Mouse (Mus musculus): ENCODE measurements around the gene Sytl3.

The Sytl3 gene

DNA sequence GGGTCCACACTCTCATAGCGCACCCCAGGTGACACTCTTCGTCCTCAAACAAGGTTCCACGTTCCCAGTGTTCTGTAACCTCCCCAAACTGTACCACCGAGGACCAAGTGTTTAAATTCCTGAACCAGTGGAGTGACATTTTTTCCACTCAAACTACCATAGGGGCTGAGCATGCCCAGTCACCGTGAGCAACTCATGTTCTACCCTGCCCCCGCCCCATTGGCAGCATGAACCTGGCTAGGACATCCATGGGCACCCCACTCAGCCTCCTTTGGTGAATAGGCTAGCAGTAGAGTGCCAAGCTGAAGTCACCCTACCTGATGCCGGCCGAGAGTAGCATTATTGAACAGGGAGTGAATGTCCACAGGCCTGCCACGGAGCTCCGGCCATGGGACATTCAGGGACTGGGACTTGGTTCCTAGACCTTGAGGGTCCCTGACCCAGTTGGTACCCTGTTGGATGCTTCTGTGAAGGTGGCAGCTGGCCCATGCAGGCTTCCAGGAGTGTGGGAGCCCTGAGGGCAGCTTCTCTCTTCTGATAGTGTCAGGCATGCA is 74.5 kb downstream of the Sytl3 start:
- in situ Hi-C loops (cut with MboI, MseI): no loop called here

DNA sequence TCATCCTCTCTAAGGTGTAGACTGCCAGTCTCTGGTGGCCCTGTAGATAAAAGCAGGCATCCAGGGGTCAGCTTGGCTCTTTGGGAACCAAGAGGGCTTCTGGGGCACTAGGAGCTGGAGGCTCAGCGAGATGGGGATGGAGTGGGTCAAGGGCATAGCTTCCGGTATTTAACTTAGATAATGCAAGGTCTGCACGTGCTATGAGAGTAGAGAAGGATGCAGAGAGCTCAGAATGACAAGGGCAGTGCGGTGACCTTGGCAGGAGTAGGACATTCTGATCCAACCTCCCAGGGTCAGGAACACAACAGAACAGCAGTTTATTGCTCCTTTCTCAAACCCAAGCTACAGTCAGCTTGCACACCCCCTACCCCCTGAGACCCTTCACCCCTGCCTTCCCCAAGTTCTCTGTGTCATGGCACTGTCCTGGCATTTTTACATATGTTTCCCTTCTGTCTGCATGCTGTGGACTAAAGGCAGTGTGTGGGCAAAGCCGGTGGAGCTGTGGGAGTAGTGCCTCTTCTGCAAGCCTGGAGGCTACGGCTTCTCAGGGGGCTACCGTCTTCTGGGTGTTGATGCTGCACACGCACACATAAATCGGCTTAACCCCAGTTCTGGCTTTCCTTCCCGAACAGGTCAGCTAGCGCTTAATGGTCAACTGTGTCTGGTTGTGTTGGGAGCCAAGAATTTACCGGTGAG is 76.0 kb downstream of the Sytl3 start:
- in situ Hi-C loops (cut with MboI, MseI): no loop called here

- in situ Hi-C loops (cut with MboI, MseI): no loop called here
These were observed 77.7 kb downstream of the Sytl3 start for GRCm38 (mm10) chr17:6736306-6737272.

GRCm38 (mm10) chr17:6737273-6737997 is 78.5 kb downstream of the Sytl3 start:
- in situ Hi-C loops (cut with MboI, MseI): no loop called here

DNA sequence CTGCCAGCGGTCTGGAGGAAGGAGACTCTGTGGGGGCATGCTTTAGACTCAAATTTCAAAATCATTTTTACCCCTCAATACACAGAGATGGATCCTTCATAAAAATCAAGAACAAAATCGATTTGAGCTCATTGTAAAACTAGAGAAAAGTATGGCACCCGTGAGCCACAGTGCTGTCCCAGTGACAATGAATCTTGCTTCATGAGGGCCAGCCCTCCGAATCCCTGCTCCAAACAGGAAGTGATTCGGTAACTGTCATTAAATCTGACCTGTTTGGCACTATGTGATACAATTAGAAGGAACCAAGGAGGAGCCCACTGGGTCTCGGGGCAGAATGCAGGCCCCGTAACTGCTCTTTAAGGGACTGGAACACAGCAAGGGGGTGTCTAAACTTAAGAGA is 79.9 kb downstream of the Sytl3 start:
- in situ Hi-C loops (cut with MboI, MseI): no loop called here

- in situ Hi-C loops (cut with MboI, MseI): no loop called here
These were observed 80.4 kb downstream of the Sytl3 start for GRCm38 (mm10) chr17:6739266-6739665.

- in situ Hi-C loops (cut with MboI, MseI): no loop called here
These were observed 80.9 kb downstream of the Sytl3 start for GRCm38 (mm10) chr17:6739756-6740155.

- in situ Hi-C loops (cut with MboI, MseI): no loop called here
These were observed 81.7 kb downstream of the Sytl3 start for GRCm38 (mm10) chr17:6740331-6741170.

DNA sequence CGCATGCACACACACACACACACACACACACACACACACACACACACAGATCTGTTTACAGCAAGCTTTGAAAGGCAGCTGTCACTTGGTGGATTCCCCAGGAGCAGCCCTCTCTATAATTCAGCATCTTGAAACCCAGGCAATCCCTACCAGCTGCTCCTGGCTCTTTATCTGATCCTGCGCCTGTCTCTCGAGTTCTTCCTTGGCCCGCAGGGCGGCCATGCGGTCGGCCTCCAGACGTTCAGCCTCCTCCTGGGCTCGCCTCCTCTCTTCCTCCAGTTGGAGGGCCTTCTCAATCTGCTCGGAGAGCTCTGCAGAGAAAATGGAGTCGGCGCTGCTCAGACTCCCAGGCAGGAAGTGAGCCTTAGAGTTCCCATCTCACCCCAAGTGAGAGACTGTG is 82.4 kb downstream of the Sytl3 start:
- in situ Hi-C loops (cut with MboI, MseI): no loop called here

DNA sequence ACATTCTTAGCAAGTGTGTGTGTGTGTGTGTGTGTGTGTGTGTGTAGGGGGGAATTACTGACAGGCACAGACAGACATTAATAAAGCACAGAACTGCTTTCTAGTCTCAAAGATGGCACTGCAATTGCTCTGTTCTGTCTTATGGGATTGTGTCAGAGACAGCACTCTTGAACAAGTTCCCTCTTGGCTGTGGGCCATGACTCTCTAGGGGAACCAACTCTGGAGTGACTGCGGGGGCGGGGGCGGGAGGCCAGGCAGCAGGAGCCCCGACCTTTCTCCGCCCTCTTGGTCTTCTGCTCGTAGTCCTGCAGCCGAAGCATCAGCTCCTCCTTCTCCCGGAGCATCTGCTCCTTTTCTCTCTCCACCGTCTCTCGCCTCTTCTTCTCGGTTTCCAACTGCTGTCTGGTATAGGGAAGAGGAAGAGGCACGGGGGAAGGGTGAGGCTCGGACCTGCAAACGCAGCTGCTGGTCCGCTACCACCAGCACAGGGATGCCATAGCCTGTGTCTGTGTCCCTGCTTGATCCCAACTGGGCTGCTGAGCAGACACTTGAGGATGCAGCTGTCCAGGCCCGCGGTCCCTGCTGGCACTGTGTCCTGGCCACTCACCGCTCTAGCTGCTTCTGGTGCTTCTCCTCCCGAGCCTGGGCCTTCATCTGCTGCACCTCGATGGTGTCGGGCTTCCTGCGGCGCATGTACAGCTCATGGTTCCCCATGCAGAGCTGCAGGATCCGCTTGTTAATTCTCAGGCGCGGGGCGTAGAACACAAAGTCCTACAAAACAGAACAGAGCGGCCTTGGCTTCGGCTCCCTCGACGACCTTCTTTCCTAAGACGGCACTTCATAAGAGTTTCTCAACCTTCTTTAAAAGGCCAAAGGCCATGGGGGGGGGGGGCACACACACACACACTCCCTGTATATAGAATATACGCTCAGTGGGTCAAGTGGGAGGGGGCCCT is 83.5 kb downstream of the Sytl3 start:
- in situ Hi-C loops (cut with MboI, MseI): no loop called here

GRCm38 (mm10) chr17:6743039-6743575 is 84.2 kb downstream of the Sytl3 start:
- in situ Hi-C loops (cut with MboI, MseI): no loop called here

DNA sequence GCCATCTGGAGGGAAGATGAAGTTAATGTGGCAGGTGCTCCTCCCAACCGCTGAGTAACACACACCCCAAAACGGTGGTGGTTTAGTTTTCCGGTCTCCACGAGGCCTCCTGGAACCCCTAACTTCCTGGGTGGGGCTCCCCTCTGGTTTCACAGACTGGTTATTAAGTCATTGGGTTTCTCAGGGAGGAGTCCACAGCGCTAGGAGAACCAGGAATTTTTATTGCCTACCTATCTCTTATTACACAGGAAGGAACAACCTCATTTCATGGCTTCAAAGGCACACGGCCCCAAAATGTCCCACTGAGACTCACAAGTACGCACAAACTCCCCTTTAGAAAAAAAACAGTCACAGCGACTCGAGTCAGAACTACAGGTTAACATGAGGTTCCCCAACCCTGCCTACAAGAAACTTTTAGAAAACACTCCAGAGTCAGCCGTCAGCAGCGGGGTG is 84.9 kb downstream of the Sytl3 start:
- in situ Hi-C loops (cut with MboI, MseI): no loop called here

DNA sequence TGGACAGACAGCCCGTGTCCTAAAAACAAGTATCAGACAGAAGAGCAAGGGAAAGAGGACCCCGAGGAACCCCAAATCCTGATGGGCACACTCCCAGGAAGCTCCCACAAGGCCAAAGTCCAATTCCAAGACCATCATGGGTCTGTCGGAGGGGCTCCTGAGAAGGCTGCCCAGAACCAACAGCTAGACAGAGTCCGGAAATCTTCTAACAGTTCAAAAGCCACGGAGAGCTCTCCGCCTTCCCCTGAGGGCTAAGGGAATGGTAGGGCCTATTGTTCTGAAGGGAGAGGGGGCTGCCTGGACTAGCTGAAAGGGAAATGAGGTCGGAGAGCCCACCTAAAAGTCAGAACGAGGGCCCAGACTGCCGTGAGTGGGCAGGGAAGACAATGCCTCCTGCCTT is 85.5 kb downstream of the Sytl3 start:
- in situ Hi-C loops (cut with MboI, MseI): no loop called here

GRCm38 (mm10) chr17:6744871-6745270 is 86.0 kb downstream of the Sytl3 start:
- in situ Hi-C loops (cut with MboI, MseI): no loop called here

DNA sequence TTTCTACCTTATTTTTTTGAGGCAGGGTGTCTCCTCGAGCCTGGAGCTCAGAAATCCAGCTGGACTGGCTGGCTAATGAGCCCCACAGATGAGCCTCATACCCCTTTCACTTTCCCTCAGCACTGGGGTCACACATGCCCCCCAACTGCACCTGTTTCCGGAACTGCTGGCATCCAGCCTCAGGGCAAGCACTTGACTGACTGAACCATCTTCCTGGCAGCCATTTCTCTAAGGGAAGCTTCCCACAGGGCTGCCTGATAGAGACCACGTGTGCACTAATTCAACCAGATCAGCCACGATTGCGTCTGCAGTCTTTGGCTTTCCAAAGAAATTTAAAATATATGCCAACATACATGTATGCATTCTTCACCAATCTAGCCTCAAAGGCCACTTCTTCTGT is 86.6 kb downstream of the Sytl3 start:
- in situ Hi-C loops (cut with MboI, MseI): no loop called here

DNA sequence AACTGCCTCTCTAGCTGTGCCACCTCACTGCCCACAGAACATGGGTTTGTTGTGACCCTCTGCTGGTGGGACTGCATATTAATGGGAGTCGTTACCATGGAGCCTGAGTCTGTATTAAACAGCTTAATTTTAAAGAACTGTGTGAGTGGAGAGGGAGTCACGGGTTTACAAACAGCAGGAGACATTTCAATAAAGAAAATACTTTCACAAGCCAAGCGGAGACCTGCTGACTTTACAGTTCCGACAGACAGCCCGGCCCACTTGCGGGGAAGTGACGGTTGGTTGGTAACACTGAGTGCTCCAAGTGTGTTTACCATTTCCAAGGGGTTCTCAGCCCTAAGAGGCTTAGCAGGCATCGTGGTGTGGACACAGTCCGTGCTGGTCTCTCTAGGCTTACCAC is 87.1 kb downstream of the Sytl3 start:
- in situ Hi-C loops (cut with MboI, MseI): no loop called here

- in situ Hi-C loops (cut with MboI, MseI): no loop called here
These were observed 87.7 kb downstream of the Sytl3 start for GRCm38 (mm10) chr17:6746452-6747231.

GRCm38 (mm10) chr17:6747478-6747877 is 88.6 kb downstream of the Sytl3 start:
- in situ Hi-C loops (cut with MboI, MseI): no loop called here

All from T-helper 2 cell (primary cell).